Mouse (Mus musculus) cortical plate, adult 2 months (tissue): ENCODE data around the gene Wfdc18. TPM values are rescaled to one million over a fixed set of nuclear protein-coding genes. Genes with fewer than 3 reads are reported as not detected.

ENCODE experiments used
- H3K27ac ChIP-seq: fragments of 200-500 bp; 2 replicates; pipeline ENCODE4 v1.5.1; 2012; ENCODE audit warnings: low read length, control low read depth, inconsistent platforms; ENCODE audit not compliant: insufficient read depth
- H3K4me1 ChIP-seq: fragments of 200-500 bp; 2 replicates; pipeline ENCODE4 v1.6.1; 2011; ENCODE audit warnings: low read length; ENCODE audit not compliant: control insufficient read depth, insufficient read depth
- H3K4me3 ChIP-seq: fragments of 200-500 bp; 2 replicates; pipeline ENCODE4 v1.5.1; 2011; ENCODE audit warnings: mild to moderate bottlenecking, low read length, control low read depth; ENCODE audit not compliant: insufficient read depth
- CTCF ChIP-seq: fragments of 200-500 bp; IDR thresholded peaks from 2 replicates; pipeline ENCODE4 v1.5.1; 2011; ENCODE audit warnings: mild to moderate bottlenecking, control low read depth, low read length; ENCODE audit not compliant: insufficient read depth; ENCODE audit errors: extremely low read depth
- POLR2A ChIP-seq: fragments of 200-500 bp; IDR thresholded peaks from 2 replicates; pipeline ENCODE4 v1.6.1; 2011; ENCODE audit warnings: mild to moderate bottlenecking, low read length, control low read depth; ENCODE audit not compliant: insufficient read depth; ENCODE audit errors: extremely low read depth
- polyA plus RNA-seq: library from polyadenylated mRNA; depleted of rRNA; stranded (reverse); fragments of >200 nt; gene quantifications from 2 replicates; pipeline ENCODE4 v1.2.3, GENCODE M21; 2012; rRNA removed

The Wfdc18 gene
- polyA plus RNA-seq, 1 experiment = 5.8 TPM

DNA sequence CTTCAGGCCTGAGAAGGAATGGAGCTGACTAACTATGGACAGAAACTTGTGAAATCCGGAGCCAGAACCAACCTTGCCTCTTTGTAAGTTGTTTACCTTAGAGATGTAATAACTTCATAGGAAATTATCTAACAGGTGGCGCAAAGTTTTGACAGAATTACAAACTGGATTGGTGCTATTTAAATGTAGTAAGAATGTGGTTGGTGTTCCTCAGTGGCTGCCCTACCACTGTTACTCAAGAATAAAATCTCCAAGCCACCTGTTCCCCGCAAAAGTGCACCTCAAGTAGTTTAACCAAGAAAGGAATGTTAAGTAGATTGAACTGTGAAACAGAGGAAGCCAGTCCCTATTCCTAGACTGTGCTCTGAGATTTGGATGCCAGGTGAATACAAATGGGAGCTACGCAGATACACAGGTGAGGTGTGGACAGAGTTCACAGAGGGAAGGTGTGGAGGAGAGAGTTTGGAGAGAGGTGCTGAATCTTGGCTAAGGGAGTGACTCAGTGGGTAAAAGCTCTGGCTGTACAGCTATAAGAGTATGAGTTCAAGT is 31.7 kb downstream of the Wfdc18 start:
- Histone ChIP-seq H3K4me3 (no peak overlapping the region), H3K27ac (no peak overlapping the region), H3K4me1 (no peaks in the 10 kb centered on the region)
- TF ChIP-seq CTCF = no peak

DNA sequence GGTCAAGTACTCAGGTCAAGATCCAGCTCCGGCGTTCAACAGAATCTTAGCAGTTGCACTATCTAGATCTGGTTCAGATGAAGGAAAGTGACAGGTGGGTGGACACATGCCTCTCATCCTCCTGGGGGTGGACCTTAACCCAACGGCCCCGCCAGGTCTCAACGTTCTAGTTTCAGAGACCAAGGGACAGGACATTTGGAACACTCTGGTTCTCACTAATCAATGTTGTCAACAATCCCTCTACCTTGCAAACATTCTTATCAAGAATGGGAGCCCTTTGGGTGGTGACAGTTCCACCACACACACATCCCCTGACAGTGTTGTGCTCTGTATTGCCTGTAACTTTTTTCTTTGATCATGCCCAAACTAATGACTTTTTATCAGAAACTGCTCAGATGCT is 33.0 kb downstream of the Wfdc18 start:
- no peaks in the 10 kb centered on the region for H3K4me1 ChIP-seq
- TF ChIP-seq POLR2A = no peak
- no peak for TF ChIP-seq CTCF
- H3K27ac ChIP-seq = no peak overlapping the region
- no peak overlapping the region for H3K4me3 ChIP-seq

DNA sequence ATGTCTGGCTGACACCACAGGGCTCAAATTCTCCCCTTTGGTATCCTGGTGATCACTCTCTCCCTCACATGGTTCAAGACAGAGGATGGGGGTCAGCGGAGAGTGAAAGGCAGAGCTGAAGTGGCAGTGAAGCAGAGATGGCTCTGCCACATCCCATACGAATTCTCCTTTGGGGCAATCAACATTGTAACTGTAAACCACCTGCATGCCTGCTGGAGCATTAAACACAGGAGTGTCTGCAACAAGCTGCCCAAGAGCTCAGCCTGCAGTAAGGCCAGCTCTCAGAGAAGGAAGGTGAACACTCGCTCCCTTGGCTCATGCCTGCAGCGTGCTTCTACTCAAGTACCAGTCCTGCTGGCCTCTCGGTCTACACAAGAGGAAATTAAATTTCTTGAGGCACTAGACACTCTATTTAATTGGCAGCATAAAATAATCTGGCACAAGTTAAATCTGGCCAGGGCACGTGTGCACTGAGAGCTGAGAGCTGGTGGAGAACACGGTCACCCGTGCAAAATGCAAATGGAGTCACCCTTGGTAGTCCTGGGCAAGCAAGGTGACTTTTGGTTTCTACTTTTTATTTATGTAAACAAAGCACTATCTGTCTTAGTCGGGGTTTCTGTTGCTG is 34.0 kb downstream of the Wfdc18 start:
- H3K27ac ChIP-seq = no peak overlapping the region
- no peak for TF ChIP-seq CTCF
- no peak for TF ChIP-seq POLR2A
- H3K4me3 ChIP-seq = no peak overlapping the region
- no peaks in the 10 kb centered on the region for H3K4me1 ChIP-seq

DNA sequence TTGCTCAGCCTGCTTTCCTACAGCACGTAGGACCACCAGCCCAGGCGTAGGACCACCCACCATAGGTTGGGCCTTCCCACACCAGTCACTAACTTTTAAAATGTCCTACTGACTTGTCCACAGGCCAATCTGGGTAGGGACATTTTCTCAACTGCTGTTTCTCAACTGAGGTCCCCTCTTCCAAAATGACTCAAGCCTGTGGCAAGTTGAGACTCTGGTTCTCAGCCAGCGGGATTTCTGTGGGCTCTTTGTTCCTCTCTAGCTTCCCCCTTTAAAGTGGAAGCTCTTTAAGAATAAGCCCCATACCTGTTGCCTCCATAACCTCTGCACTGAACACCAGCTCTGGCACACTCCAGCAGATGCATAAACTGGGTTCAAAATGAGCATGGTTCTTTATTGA is 34.7 kb downstream of the Wfdc18 start:
- TF ChIP-seq CTCF = no peak
- Histone ChIP-seq H3K4me1 (no peaks in the 10 kb centered on the region), H3K27ac (no peak overlapping the region), H3K4me3 (no peak overlapping the region)

DNA sequence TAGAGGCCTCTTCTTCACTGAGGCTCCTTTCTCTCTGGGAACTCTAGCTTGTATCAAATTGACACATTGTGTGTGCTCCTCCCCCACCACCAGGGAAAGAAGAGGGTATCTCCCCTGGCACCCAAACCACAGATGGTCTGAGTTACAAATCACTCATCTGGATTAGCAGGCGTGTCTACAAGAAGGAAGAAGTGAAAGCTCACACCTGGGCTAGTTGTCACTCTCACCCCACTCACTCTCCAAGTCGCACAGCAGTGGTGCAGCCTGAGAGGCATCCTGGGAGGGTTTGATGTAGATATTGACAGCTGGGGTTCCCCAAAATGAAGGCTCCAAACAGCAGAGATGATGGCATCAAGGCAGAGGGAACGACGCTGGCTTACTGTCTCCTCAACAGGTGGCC is 37.3 kb downstream of the Wfdc18 start:
- Histone ChIP-seq H3K4me3 (no peak overlapping the region), H3K27ac (no peak overlapping the region), H3K4me1 (no peaks in the 10 kb centered on the region)
- TF ChIP-seq CTCF = no peak
- TF ChIP-seq POLR2A = no peak

DNA sequence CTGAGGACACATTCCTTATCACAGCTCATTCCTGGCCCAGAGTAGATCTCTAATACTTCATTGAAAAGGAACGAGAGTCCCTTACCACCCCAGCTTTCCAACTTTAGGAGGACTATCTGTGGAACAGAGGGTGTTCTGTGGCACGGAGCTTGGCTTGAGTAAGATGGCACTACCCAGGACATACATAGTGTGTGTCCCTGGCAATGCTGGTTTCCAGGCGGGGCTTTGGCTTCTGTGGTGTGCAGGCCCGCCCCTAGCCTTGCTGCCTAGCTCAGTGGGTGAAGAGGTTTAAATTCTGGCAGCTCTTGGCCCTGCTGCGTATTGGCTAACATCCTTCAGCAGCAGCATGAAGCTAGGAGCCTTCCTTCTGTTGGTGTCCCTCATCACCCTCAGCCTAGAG is 37.9 kb downstream of the Wfdc18 start, which contains the start of gene Wfdc21:
TSS of gene Wfdc21 (plus strand) at position 260 of the 400 bp plus-strand sequence.
- Histone ChIP-seq H3K4me1 (no peaks in the 10 kb centered on the region), H3K4me3 (no peak within 1 kb of the TSS), H3K27ac (no peak within 1 kb of the TSS)
- TF ChIP-seq CTCF (no peak), POLR2A (no peak)

DNA sequence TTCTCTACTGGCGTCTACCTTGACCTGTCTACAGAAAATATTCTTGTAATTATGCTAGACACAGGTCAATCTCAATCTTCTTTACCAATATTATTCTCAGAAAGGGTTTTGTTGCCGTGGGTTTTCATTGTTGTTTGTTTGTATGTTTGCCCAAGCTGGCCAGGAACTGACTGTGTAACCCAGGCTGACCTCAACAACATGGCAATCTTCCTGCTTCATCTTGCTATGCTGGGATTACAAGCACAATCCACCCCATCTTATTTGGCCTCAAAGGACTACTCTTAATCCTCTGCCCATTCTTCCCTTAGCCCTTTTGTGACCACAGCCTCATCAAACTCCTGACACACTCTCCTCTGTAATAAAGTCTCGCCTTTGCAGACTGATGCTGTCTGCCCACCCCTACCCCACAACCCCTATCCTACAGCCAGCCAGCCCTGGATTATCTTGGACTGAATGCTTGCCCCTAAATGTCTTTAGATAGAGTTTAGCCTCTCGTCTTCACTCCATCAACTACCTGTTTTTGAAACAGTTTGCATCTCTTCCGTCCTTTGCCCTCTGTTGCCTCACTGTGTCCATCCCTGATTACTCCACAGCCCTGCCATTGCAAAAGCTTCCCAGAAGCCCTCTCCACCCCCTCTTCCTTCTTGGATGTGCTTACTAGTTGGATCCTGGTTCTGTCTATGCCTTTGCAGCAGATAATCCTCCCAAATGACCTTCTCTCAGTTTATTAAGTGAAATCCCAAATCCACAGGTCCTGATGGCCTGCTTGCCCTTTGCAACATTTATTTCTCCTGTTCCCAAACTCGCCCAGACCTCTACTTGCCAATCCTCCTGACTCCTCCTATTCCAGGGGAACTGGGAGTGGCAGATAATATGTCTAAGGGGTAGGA is 38.8 kb downstream of the Wfdc18 start:
- H3K27ac ChIP-seq = no peak overlapping the region
- no peak overlapping the region for H3K4me3 ChIP-seq
- TF ChIP-seq POLR2A (no peak), CTCF (no peak)
- no peaks in the 10 kb centered on the region for H3K4me1 ChIP-seq

DNA sequence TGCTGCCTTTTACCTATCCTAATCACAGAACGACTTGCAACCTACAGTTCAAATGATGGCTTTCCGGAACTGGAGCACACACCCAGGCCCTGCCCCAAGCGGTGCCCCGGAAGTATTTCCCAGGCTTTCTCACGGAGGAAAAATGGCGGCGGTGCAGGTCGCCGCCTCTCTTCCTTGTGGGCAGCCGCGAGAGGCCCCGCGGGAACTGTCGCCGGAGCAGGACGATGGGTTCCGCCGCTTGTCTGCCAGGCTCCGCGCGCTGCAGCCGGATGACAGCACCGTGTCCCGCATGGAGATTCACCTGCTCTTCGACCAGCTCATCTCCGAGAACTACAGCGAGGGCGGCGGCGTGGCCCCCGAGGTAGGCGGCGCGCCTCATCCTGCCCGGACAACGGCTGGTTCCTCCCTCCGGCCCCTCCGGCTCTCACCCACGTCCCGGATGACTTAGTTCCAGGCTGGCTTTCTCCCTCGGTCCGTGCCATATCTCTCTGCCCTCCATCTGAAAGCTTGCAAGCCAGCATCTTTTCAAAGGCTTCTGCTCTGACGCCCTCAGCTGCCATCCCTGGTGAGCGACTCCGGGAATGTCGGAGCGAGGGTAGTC is 44.9 kb downstream of the Wfdc18 start, which contains the start of gene Heatr6:
TSS of gene Heatr6 (plus strand) at position 116 of the 601 bp plus-strand sequence.
- H3K4me3 ChIP-seq = peak within 1 kb of the TSS; percentile 82
- TF ChIP-seq CTCF = no peak
- peak; percentile 61; the same call in 1 of the 2 replicates for TF ChIP-seq POLR2A
- peak within 1 kb of the TSS; percentile 85 for H3K27ac ChIP-seq
- no peaks in the 10 kb centered on the region for H3K4me1 ChIP-seq

DNA sequence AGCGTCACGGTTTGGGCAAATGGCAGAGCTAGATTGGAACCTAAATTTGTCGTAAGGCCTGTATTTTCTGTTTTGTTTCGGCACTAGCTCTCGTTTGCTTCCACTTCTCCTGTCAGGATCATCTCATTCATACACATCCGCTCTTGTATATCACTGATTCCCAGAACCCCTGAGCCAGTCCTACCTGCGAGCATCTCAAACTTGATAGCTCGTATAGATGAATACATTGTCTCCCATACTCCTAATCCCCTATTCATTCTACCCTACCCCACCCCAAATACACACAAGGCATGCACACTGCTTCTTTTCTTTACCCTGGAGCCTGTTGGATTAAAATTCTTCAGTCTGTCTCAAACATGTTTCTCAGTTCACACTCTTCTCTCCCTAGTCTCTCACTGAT is 45.4 kb downstream of the Wfdc18 start:
- Histone ChIP-seq H3K27ac (peak overlapping the region; percentile 85), H3K4me3 (peak overlapping the region; percentile 82), H3K4me1 (no peaks in the 10 kb centered on the region)
- TF ChIP-seq CTCF (no peak), POLR2A (no peak)

Other genes starting within 250 kb of the Wfdc18 start
- gene Mmp28, start 245.9 kb upstream of the Wfdc18 start, polyA plus RNA-seq = 3.9 and 5.3 TPM in 2 replicates
- 43.0 and 50.8 TPM in 2 replicates for gene Taf15, start 235.9 kb upstream of the Wfdc18 start, polyA plus RNA-seq
- not detected in 2 replicates for gene Heatr9, start 186.8 kb upstream of the Wfdc18 start, polyA plus RNA-seq
- 0.58 and 1.0 TPM in 2 replicates for gene Ccl5, start 178.5 kb upstream of the Wfdc18 start, polyA plus RNA-seq
- gene Ccl9, start 130.4 kb upstream of the Wfdc18 start, polyA plus RNA-seq = 1.7 and 2.1 TPM in 2 replicates
- 2.8 and 3.6 TPM in 2 replicates for gene Ccl6, start 115.9 kb upstream of the Wfdc18 start, polyA plus RNA-seq
- gene Rpl9-ps1, start 63.4 kb upstream of the Wfdc18 start, polyA plus RNA-seq = not detected in 2 replicates
- gene Ccl3, start 59.7 kb upstream of the Wfdc18 start, polyA plus RNA-seq = 0.76 and 0.84 TPM in 2 replicates
- gene Ccl4, start 46.4 kb upstream of the Wfdc18 start, polyA plus RNA-seq = 0.35 and 0.42 TPM in 2 replicates
- 0.49 and 1.3 TPM in 2 replicates for gene Wfdc17, start 5.0 kb upstream of the Wfdc18 start, polyA plus RNA-seq
- not detected in 2 replicates for gene Wfdc21, start 37.9 kb downstream of the Wfdc18 start, polyA plus RNA-seq
- gene Heatr6, start 44.7 kb downstream of the Wfdc18 start, polyA plus RNA-seq = 16.6 and 16.9 TPM in 2 replicates
- gene Hnf1b, start 141.0 kb downstream of the Wfdc18 start, polyA plus RNA-seq = 0.04 TPM in 1 of 2 replicates, not detected in the other
- gene Ddx52, start 233.0 kb downstream of the Wfdc18 start, polyA plus RNA-seq = 12.3 and 13.5 TPM in 2 replicates